Mouse (Mus musculus): ENCODE results near the gene Cpxm1. TPM values are rescaled to one million over a fixed set of nuclear protein-coding genes. Genes with fewer than 3 reads are reported as not detected.

Gene Cpxm1
- polyA plus RNA-seq, 1 experiment from 2014 or later: 69.1 TPM

DNA sequence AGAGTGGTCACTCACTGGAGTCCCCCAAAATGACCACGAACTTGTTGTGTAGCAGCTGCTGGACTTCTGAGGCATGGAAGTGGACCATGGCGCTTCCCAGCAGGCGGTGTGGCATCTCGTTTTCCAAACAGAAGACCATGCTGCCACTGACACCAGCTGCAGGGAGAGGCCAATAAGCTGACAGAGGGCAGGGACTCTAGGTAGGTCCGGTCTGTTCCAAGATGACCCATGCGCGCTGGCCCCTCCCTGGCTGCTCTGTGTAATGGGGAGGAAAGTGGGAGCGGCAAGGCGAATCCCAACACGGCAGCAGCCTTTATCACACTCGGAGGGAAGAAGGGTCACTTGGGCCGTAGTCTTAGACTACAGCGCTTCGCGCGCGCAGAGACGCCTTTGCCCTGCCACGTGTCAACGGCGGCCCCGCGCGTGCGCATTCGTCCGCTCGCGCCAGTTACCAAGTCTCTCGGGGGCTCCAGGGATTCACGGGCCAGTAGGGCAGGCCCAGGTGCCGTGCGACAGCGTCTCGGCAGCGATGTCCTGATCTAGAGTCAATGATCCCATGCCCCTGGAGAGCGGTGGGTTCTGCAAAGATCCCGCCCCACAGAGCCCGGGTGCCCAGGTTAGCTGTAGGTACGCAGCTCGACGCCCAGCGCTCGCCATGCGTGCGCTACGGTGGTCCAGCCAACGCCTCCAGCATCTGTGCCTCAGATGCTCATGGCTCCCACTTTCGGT, 26.2 kb upstream of the Cpxm1 start:
- Histone ChIP-seq H3K27ac (peak overlapping the region; percentile 89), H3K4me2 (peak overlapping the region; percentile 86), H3K36me3 (no peaks in the 10 kb centered on the region), H3K9ac (peak overlapping the region; percentile 73), H3K9me3 (no peaks in the 10 kb centered on the region), H3K4me1 (peaks cover 17% of the 10 kb centered on the region), H3K4me3 (peak overlapping the region; percentile 68), H3K27me3 (no peaks in the 10 kb centered on the region)
- peak; percentile 51; the same call in 1 of the 2 replicates for ATAC-seq (ENCODE audit: borderline replicate concordance, extremely low read depth, low FRiP score, low TSS enrichment)
- 12% methylated on average over 48 of the region's 49 CpGs for WGBS

DNA sequence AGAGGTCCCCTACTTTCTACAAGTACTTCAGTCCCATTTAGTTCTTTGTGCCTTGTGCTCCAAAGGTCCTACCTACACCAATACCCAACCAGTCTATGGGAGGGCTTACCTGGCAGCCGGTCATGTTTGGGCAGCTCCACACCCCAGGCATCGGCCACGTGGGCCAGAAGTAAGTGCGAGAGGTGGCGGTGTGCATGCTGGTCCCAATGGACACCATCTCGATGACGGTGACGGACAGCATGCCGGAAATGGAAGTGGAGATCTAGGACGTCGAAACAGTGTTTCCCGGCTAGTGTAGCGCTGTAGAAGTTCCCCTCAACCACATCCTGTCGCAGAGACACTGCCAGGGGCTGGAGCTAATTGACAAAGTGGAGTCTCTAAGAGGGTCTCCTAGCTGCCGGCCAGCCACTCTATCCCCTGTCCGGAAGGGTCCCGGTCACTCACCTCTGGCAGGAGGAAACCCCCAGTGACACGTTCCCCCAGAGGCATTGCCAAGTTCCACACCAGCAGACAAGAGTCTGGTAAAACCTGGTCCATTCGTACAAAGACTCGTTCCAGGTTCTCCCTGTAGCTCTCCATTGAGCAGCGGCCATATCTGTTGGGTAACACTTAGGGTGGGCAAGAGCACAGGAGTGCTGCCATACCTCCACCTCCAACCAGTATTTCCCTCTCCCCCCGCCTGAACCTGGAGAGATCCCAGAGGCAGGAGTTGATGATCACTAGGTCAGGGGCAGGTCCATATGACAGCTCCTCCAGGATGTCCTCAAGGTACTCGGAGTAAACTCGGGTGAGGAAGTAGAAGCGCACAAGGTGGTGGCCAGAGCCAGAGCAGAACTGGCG, 24.6 kb upstream of the Cpxm1 start:
- 94% methylated on average over 26 of the region's 26 CpGs for WGBS
- H3K4me2 ChIP-seq: no peak overlapping the region
- no peak for ATAC-seq (ENCODE audit: borderline replicate concordance, extremely low read depth, low FRiP score, low TSS enrichment)

DNA sequence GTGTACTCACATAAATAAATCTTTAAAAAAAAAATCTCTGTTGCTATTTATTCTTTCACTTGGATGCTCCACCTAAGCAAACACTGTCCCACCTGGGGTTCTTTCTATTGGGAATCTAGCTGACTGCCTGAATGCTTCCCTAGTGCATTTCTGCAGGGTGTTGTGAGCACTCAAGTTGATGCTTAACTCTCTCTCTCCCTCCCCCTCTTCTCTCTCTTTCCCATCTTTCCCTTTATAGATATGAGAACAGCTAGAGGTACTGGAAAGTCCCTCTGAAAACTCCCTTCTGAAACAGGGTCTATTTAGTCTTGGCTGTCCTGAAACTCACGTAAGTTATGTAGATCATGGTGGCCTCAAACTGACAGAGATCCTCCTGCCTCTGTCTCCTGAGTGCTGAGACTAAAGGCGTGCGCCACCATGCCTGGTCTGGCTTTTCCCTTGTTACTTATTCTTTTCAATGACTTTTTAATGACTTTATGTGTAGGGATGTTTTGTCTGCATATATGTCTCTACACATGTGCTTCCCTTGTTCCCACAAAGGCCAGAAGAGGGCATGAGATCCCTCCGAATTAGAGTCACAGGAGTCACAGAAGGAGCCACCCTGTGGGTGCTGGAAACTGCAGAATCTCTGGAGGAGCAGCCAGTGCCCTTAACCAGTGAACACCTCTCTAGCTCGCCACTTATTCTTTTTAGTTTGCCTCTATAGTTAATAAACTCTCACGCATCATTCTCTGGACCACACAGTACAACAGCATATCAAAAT, 16.9 kb upstream of the Cpxm1 start:
- Histone ChIP-seq H3K4me1 (no peaks in the 10 kb centered on the region), H3K9ac (no peak overlapping the region), H3K9me3 (no peaks in the 10 kb centered on the region), H3K36me3 (no peaks in the 10 kb centered on the region), H3K27ac (no peak overlapping the region), H3K4me3 (no peak overlapping the region), H3K4me2 (no peak overlapping the region), H3K27me3 (no peaks in the 10 kb centered on the region)
- 71% methylated on average over 6 of the region's 6 CpGs for WGBS
- ATAC-seq (ENCODE audit: borderline replicate concordance, extremely low read depth, low FRiP score, low TSS enrichment): no peak

More for the DNA sequence above, 24.6 kb upstream of the Cpxm1 start:
- Histone ChIP-seq H3K36me3 (no peaks in the 10 kb centered on the region), H3K27me3 (no peaks in the 10 kb centered on the region), H3K4me1 (peaks cover 17% of the 10 kb centered on the region), H3K9ac (no peak overlapping the region), H3K4me3 (no peak overlapping the region), H3K27ac (no peak overlapping the region), H3K9me3 (no peaks in the 10 kb centered on the region)

DNA sequence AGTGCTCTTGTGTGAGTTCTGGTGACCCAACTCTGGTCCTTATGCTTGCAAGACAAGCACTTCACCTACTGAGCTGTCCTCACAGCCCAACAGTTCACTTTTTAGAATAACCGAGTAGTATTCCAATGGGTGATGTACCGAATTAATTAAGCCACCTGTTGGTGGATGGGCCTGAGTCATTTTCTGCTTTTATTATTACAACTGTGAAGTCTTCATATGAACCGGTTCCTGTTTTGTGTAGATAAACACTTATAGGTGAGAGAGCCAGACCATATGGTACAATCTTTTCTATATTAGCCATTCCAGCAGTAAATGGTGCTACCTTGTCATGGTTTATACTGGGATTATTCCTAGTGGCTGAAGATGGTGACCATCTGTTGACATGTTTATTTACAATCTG, 15.4 kb upstream of the Cpxm1 start:
- Histone ChIP-seq H3K36me3 (no peaks in the 10 kb centered on the region), H3K27ac (no peak overlapping the region), H3K9ac (no peak overlapping the region), H3K4me3 (no peak overlapping the region), H3K9me3 (no peaks in the 10 kb centered on the region), H3K4me1 (no peaks in the 10 kb centered on the region), H3K27me3 (no peaks in the 10 kb centered on the region), H3K4me2 (no peak overlapping the region)
- no peak for ATAC-seq (ENCODE audit: borderline replicate concordance, extremely low read depth, low FRiP score, low TSS enrichment)
- 64% methylated on average over 3 of the region's 3 CpGs for WGBS

DNA sequence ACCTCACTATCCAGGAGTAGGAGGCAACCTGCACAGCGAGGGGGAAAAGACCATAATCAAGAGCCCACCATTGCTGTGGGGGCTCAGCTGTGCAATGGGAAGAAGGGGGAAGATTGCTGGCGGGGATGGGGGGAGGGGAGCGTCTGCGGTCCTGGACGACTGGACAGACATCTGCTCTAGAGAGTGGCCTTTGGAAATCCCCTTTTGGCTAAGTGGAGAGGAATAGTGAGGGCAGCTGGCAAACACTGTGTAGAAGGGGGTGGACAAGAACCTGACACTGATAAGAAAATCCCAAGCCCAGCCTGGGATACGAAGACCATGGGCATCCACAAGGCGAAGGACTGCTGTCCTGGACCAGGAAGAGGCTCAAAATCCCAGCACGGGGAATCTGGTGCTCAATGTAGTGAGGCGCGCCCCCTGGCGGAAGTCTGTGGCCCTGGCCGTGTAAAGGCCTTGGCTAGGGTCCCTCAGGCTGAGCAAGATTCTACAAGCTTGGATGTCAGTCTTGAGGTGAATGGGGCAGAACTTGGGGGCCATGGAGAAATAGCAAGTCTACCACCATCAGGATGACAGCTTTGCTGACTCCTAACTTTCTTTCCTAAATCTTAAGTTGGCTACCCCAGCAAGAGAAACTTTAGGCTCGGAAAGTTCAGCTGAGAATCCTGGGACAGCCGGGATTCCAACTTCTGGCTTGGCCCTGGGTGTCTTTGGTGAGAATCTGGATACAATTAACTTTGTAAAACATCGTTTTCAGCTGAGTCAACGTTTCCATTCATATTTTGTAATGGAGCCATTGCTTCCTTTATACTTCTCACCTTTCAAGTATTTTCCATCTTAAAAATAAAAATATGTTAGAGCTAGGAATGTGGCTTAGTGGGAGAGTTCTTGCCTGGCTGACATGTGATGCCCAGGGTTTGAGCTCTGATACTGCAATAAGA, 14.5 kb upstream of the Cpxm1 start:
- no peaks in the 10 kb centered on the region for H3K4me1 ChIP-seq
- 34% methylated on average over 16 of the region's 16 CpGs for WGBS
- H3K9me3 ChIP-seq: no peaks in the 10 kb centered on the region
- no peak overlapping the region for H3K4me3 ChIP-seq
- no peaks in the 10 kb centered on the region for H3K27me3 ChIP-seq
- ATAC-seq (ENCODE audit: borderline replicate concordance, extremely low read depth, low FRiP score, low TSS enrichment): peak; percentile 47; the same call in 1 of the 2 replicates
- H3K9ac ChIP-seq: no peak overlapping the region
- H3K36me3 ChIP-seq: no peaks in the 10 kb centered on the region
- H3K27ac ChIP-seq: no peak overlapping the region
- H3K4me2 ChIP-seq: no peak overlapping the region

DNA sequence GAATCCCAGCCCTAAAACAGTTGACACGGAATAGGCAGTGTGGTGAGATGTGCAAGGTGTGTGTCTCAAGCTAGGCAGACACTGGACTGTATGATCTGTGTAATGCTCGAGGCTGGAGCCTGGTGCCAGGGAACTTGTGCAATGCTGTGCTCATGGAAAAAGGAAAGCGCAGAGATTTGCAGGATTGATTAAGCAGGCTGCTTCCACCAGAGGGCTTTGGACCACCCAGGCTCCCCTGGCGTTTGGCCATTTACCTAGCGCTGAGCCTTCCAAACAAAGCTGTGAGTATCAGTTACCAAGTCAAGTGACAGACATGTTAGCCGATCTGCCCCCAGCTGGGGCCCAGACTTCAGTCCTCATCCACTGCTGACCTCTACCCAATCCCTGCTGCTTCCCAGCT, 10.8 kb upstream of the Cpxm1 start:
- no peak overlapping the region for H3K9ac ChIP-seq
- no peak; the same call in 1 of the 2 replicates for ATAC-seq (ENCODE audit: borderline replicate concordance, extremely low read depth, low FRiP score, low TSS enrichment)
- no peak overlapping the region for H3K4me2 ChIP-seq
- no peak overlapping the region for H3K27ac ChIP-seq
- WGBS: 5% methylated on average over 6 of the region's 6 CpGs
- no peaks in the 10 kb centered on the region for H3K9me3 ChIP-seq
- H3K4me3 ChIP-seq: no peak overlapping the region
- H3K36me3 ChIP-seq: no peaks in the 10 kb centered on the region
- no peaks in the 10 kb centered on the region for H3K4me1 ChIP-seq
- H3K27me3 ChIP-seq: no peaks in the 10 kb centered on the region

DNA sequence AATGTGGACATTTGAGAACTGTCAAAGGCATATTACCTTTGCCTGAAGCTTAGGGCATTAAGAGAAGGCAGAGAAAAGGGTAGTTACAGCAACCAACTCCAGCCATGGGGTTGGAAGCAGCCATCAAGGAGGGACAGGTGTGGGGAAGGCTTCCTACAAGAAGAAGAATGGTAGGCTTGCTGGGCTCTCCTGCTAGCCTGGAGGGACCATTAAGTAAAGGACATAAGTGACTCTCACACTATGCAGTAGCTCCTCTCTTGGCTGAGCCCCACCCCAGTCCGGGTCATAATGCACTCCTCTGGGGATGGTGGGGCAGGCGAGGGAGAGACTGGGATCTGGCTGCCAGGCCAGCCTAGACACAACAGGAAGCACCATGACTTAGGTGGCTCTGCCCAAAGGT, 8.8 kb upstream of the Cpxm1 start, which contains the start of gene Tmem239:
Gene Tmem239 (plus strand): TSS at position 301 of the 400 bp plus-strand sequence.
- H3K36me3 ChIP-seq: no peaks in the 10 kb centered on the region
- 85% methylated on average over 2 of the region's 2 CpGs for WGBS
- 0 out of 2 replicates have a peak, but pooled peaks have one; percentile 32 for ATAC-seq (ENCODE audit: borderline replicate concordance, extremely low read depth, low FRiP score, low TSS enrichment)
- no peak within 1 kb of the TSS for H3K4me2 ChIP-seq
- H3K4me1 ChIP-seq: no peaks in the 10 kb centered on the region
- H3K27ac ChIP-seq: no peak within 1 kb of the TSS
- no peaks in the 10 kb centered on the region for H3K27me3 ChIP-seq
- no peaks in the 10 kb centered on the region for H3K9me3 ChIP-seq
- no peak within 1 kb of the TSS for H3K9ac ChIP-seq
- no peak within 1 kb of the TSS for H3K4me3 ChIP-seq

DNA sequence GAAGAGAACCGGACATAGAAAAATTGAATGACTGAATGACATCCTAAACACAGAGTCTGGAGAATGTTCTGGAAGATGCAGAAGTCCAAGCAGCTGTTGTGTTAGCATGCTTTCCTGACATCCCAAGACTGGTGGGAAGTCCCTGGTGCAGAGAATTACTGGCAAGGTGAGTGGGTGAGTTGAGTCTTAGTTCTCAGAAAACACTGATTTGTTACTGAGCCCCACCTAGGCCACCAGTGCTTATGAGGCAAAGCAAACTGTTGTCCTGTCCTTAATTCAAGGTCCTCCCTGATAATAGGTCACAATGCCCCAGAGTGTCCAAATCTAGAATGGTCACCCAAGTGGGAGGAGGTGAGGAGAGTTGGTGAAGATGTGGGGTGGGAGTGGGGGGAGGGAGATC, 7.6 kb upstream of the Cpxm1 start, which contains the start of the genes Gm28372 and 1700020A23Rik:
Gene Gm28372 (plus strand): TSS at position 301 of the 400 bp plus-strand sequence.
Gene 1700020A23Rik (plus strand): TSS at position 321 of the 400 bp plus-strand sequence.
- Histone ChIP-seq H3K4me1 (no peaks in the 10 kb centered on the region), H3K9me3 (no peaks in the 10 kb centered on the region), H3K27ac (no peak within 1 kb of the TSS), H3K27me3 (no peaks in the 10 kb centered on the region), H3K36me3 (no peaks in the 10 kb centered on the region), H3K4me2 (no peak within 1 kb of the TSS), H3K4me3 (no peak within 1 kb of the TSS), H3K9ac (no peak within 1 kb of the TSS)
- 93% methylated on average over 1 of the region's 1 CpGs for WGBS
- no peak for ATAC-seq (ENCODE audit: borderline replicate concordance, extremely low read depth, low FRiP score, low TSS enrichment)

DNA sequence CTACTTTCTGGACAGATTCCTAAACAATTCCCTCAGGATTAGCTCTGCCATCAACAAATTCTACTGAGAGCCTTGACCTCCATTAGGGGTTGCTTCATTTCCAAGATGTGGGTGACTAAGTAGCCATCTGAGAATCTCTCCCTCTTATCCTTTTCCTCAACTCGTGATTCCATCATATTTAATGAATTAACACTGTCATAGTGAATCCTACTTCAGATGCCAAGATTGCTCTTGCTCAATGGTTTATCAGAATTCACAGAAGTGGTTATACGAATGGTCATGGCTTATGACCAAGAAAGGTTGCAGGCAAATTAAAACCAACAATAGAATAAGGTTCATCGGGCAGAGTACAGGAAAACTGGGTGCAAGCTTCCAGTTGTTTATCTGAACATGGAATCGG, 4.5 kb upstream of the Cpxm1 start:
- no peaks in the 10 kb centered on the region for H3K36me3 ChIP-seq
- H3K9me3 ChIP-seq: no peaks in the 10 kb centered on the region
- peaks cover 7% of the 10 kb centered on the region; the same call in 1 of the 2 replicates for H3K4me1 ChIP-seq
- no peak overlapping the region for H3K27ac ChIP-seq
- H3K4me2 ChIP-seq: no peak overlapping the region
- no peak for ATAC-seq (ENCODE audit: borderline replicate concordance, extremely low read depth, low FRiP score, low TSS enrichment)
- H3K4me3 ChIP-seq: no peak overlapping the region
- no peak overlapping the region for H3K9ac ChIP-seq
- 0 out of 2 replicates have a peak, but pooled peaks cover 6% of the 10 kb centered on the region for H3K27me3 ChIP-seq
- WGBS: 69% methylated on average over 4 of the region's 4 CpGs

DNA sequence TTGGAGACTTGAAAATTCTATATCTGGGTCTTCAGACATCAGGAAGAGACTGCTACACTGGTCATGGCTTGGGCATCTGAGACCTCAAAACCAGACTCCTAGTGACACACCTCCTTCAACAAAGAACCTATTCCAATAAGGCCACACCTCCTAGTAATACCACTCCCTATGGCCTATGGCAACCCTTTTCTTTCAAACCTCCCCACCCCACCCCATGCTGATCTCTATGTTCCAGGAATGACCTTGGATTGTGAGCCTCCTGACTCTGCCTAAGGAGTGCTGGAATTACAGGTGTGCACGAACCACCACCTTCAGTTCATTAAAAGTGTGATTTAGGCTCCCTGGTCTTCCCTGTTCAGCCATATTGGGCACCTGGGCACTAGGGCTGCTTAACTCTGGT, 2.7 kb upstream of the Cpxm1 start:
- ATAC-seq (ENCODE audit: borderline replicate concordance, extremely low read depth, low FRiP score, low TSS enrichment): no peak
- WGBS: 91% methylated on average over 1 of the region's 1 CpGs
- no peak overlapping the region for H3K4me2 ChIP-seq

More for the DNA sequence above, 2.7 kb upstream of the Cpxm1 start:
- Histone ChIP-seq H3K4me3 (no peak overlapping the region), H3K4me1 (peaks cover 7% of the 10 kb centered on the region; the same call in 1 of the 2 replicates), H3K27me3 (0 out of 2 replicates have a peak, but pooled peaks cover 9% of the 10 kb centered on the region), H3K9ac (no peak overlapping the region), H3K27ac (no peak overlapping the region), H3K36me3 (no peaks in the 10 kb centered on the region), H3K9me3 (no peaks in the 10 kb centered on the region)
